Mouse (Mus musculus): Measurements from ENCODE around the gene Shd. TPM values are rescaled to one million over a fixed set of nuclear protein-coding genes. Genes with fewer than 3 reads are reported as not detected.

Shd gene
- polyA plus RNA-seq, 1 experiment from 2014 or later: 11.9 TPM

DNA sequence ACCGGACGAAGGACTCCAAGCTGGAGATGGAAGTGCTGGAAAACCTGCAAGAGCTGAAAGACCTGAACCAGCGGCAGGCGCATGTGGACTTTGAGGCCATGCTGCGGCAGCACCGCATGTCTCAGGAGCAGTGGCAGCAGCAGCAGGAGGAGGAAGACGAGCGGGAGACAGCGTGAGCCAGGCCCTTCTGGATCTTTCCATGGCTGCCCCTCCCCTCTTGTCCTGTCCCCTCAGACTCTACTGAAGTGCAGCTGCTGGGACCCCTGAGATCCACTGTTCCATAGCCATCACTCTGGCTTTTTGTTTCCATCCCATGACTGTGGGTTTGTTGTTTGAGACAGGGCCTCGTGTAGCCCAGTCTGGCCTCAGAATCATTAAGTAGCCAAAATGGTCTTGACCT, 5.8 kb upstream of the Shd start:
- Histone ChIP-seq H3K4me1 (ENCODE audit: control insufficient read depth, insufficient read depth, low read length) (peaks cover 21% of the 10 kb centered on the region), H3K4me3 (ENCODE audit: low read depth, low read length) (no peak overlapping the region), H3K9ac (ENCODE audit: low read depth, low read length) (no peak overlapping the region), H3K4me2 (no peak overlapping the region), H3K36me3 (ENCODE audit: control insufficient read depth, insufficient read depth, low read length) (peaks cover 2% of the 10 kb centered on the region; the same call in 1 of the 2 replicates), H3K27ac (ENCODE audit: low read depth, low read length) (no peak overlapping the region), H3K9me3 (replicated peaks; ENCODE audit: control insufficient read depth, low read length) (no peaks in the 10 kb centered on the region), H3K27me3 (ENCODE audit: control insufficient read depth, insufficient read depth, low read length) (no peaks in the 10 kb centered on the region)
- WGBS (ENCODE audit: insufficient replicate concordance): 91% methylated on average over 10 of the region's 10 CpGs
- ATAC-seq (replicated peaks; ENCODE audit: insufficient number of reproducible peaks, low FRiP score, low TSS enrichment): no peak

DNA sequence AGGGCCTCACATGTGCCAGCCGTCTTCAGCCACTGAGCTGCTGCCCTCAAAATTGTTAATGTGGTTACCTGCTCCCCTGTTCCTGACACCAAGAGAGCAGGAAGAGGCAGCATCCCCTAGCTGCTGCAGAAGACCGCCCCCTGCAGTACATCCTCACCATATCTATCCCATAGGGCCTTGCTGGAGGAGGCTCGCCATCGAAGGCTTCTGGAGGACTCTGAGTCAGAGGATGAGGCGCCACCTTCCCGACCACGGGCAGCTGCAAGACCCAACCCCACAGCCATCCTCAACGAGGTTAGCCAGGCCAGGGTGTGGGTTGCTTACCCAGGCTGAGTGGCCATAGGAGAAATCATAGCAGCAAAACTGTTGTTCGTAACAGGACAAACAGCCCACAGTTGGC, 5.3 kb upstream of the Shd start:
- Histone ChIP-seq H3K9ac (ENCODE audit: low read depth, low read length) (no peak overlapping the region), H3K9me3 (replicated peaks; ENCODE audit: control insufficient read depth, low read length) (no peaks in the 10 kb centered on the region), H3K27me3 (ENCODE audit: control insufficient read depth, insufficient read depth, low read length) (peaks cover 2% of the 10 kb centered on the region; the same call in 1 of the 2 replicates), H3K4me2 (no peak overlapping the region), H3K36me3 (ENCODE audit: control insufficient read depth, insufficient read depth, low read length) (peaks cover 2% of the 10 kb centered on the region; the same call in 1 of the 2 replicates), H3K27ac (ENCODE audit: low read depth, low read length) (no peak overlapping the region), H3K4me3 (ENCODE audit: low read depth, low read length) (no peak overlapping the region), H3K4me1 (ENCODE audit: control insufficient read depth, insufficient read depth, low read length) (peaks cover 20% of the 10 kb centered on the region)
- ATAC-seq (replicated peaks; ENCODE audit: insufficient number of reproducible peaks, low FRiP score, low TSS enrichment): no peak
- 80% methylated on average over 9 of the region's 9 CpGs for WGBS (ENCODE audit: insufficient replicate concordance)

DNA sequence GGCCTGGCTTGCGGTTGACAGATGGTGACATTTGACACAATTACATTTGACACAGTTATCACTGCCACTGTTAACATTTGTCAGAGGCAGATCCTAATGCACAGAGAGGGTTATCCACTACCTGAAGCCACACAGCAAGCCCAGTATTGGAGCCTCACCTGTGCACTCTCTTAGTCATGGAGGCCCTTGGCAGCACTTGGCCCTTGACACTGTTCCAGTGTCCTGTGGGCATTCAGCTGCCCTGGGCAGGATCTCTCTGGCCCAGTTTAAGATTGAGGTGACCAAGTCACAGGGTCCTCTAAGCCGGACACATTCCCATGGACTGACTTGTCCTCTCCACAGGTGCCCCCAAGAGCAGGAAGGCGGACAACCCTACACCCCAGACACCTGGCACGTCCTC, 3.1 kb upstream of the Shd start:
- Histone ChIP-seq H3K36me3 (ENCODE audit: control insufficient read depth, insufficient read depth, low read length) (no peaks in the 10 kb centered on the region; the same call in 1 of the 2 replicates), H3K27me3 (ENCODE audit: control insufficient read depth, insufficient read depth, low read length) (peaks cover 4% of the 10 kb centered on the region; the same call in 1 of the 2 replicates), H3K27ac (ENCODE audit: low read depth, low read length) (no peak overlapping the region), H3K9ac (ENCODE audit: low read depth, low read length) (no peak overlapping the region), H3K9me3 (replicated peaks; ENCODE audit: control insufficient read depth, low read length) (no peaks in the 10 kb centered on the region), H3K4me3 (ENCODE audit: low read depth, low read length) (no peak overlapping the region), H3K4me2 (no peak overlapping the region), H3K4me1 (ENCODE audit: control insufficient read depth, insufficient read depth, low read length) (peaks cover 27% of the 10 kb centered on the region)
- WGBS (ENCODE audit: insufficient replicate concordance): 85% methylated on average over 4 of the region's 4 CpGs
- ATAC-seq (replicated peaks; ENCODE audit: insufficient number of reproducible peaks, low FRiP score, low TSS enrichment): no peak

DNA sequence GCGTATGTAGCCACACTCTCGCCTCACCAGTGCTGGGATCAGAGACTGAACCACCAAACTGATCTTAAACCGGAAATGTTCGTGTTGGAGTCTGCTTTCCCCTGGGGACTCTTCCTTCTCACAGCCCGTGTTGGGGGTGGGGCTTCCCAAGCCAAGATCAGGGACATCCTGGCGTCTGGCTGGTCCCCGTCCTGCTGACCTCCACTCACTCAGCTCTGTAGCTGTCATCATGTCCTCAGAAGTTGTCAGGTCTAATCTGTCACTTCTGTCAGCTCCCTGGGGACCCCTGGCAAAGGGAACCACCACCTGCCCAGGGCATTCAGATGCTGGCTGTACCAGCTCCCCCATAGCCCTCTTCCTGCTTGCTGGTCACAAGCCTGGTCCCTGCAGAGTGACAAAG, 2.1 kb upstream of the Shd start:
- Histone ChIP-seq H3K4me3 (ENCODE audit: low read depth, low read length) (no peak overlapping the region), H3K9me3 (replicated peaks; ENCODE audit: control insufficient read depth, low read length) (no peaks in the 10 kb centered on the region), H3K27me3 (ENCODE audit: control insufficient read depth, insufficient read depth, low read length) (peaks cover 8% of the 10 kb centered on the region; the same call in 1 of the 2 replicates), H3K4me1 (ENCODE audit: control insufficient read depth, insufficient read depth, low read length) (peaks cover 27% of the 10 kb centered on the region), H3K27ac (ENCODE audit: low read depth, low read length) (peak overlapping the region; percentile 11; the same call in 1 of the 2 replicates), H3K36me3 (ENCODE audit: control insufficient read depth, insufficient read depth, low read length) (no peaks in the 10 kb centered on the region; the same call in 1 of the 2 replicates), H3K9ac (ENCODE audit: low read depth, low read length) (peak overlapping the region; percentile 43; the same call in 1 of the 2 replicates), H3K4me2 (no peak overlapping the region)
- 28% methylated on average over 7 of the region's 7 CpGs for WGBS (ENCODE audit: insufficient replicate concordance)
- ATAC-seq (replicated peaks; ENCODE audit: insufficient number of reproducible peaks, low FRiP score, low TSS enrichment): no peak

DNA sequence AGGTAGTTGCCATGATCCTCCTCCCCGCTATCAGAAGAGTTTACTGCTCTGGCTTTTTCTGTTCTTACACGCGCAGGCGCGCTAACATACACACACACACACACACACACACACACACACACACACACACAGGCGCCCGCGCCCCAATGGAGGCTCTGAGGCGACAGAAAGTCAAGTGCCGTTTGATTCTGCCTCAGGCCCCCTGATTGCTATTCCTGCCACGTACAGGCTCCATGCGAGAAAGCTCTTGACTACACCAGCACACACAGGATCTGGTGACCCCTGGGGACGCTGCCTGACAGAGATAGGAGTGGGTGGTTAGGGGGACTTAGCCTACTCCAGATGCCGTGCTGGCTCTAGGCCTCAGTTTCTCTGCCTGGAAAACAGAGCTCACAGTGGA, 707 bp upstream of the Shd start:
- 38% methylated on average over 14 of the region's 14 CpGs for WGBS (ENCODE audit: insufficient replicate concordance)
- ATAC-seq (replicated peaks; ENCODE audit: insufficient number of reproducible peaks, low FRiP score, low TSS enrichment): no peak
- peaks cover 11% of the 10 kb centered on the region; the same call in 1 of the 2 replicates for H3K27me3 ChIP-seq (ENCODE audit: control insufficient read depth, insufficient read depth, low read length)
- peaks cover 27% of the 10 kb centered on the region for H3K4me1 ChIP-seq (ENCODE audit: control insufficient read depth, insufficient read depth, low read length)
- H3K4me2 ChIP-seq: peak overlapping the region; percentile 1; the same call in 1 of the 2 replicates
- H3K36me3 ChIP-seq (ENCODE audit: control insufficient read depth, insufficient read depth, low read length): no peaks in the 10 kb centered on the region; the same call in 1 of the 2 replicates
- no peak overlapping the region for H3K9ac ChIP-seq (ENCODE audit: low read depth, low read length)
- no peaks in the 10 kb centered on the region for H3K9me3 ChIP-seq (replicated peaks; ENCODE audit: control insufficient read depth, low read length)
- H3K4me3 ChIP-seq (ENCODE audit: low read depth, low read length): peak overlapping the region; percentile 49; the same call in 1 of the 2 replicates
- no peak overlapping the region for H3K27ac ChIP-seq (ENCODE audit: low read depth, low read length)

GRCm38 (mm10) chr17:55971453-55971852, 1.2 kb downstream of the Shd start:
- WGBS (ENCODE audit: insufficient replicate concordance): 31% methylated on average over 22 of the region's 22 CpGs
- H3K27ac ChIP-seq (ENCODE audit: low read depth, low read length): no peak overlapping the region
- H3K4me3 ChIP-seq (ENCODE audit: low read depth, low read length): peak overlapping the region; percentile 49

DNA sequence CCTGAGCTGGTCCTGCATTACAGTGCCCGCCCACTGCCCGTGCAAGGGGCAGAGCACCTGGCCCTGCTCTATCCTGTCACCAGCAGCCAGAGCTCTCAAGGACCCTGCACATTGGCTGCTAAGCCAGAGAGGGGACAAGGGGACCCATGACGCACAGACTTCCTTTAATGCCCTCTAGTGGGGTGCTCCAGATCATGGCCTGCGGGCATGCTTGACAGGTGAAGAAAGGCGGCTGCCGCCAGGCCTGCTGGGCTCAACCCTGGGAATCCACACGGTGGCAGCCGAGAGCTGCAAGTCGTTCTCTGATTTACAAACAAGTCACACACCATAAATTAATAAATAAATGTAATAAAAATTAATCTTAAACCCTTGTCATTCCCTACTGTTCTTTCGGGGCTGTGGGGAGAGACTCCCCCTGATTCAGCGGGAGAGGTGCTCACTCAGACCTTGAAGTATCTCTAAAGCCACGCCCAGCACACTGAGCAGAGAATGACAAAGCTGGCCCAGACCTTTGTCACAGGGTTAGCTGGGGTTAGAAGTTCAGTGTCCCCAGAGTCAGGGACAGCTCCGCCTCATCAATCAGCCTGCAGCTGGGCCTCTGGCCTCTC, 6.1 kb downstream of the Shd start:
- no peak overlapping the region for H3K9ac ChIP-seq (ENCODE audit: low read depth, low read length)
- 21% methylated on average over 13 of the region's 13 CpGs for WGBS (ENCODE audit: insufficient replicate concordance)
- peaks cover 7% of the 10 kb centered on the region; the same call in 1 of the 2 replicates for H3K27me3 ChIP-seq (ENCODE audit: control insufficient read depth, insufficient read depth, low read length)
- no peaks in the 10 kb centered on the region; the same call in 1 of the 2 replicates for H3K4me1 ChIP-seq (ENCODE audit: control insufficient read depth, insufficient read depth, low read length)
- H3K9me3 ChIP-seq (replicated peaks; ENCODE audit: control insufficient read depth, low read length): no peaks in the 10 kb centered on the region
- H3K36me3 ChIP-seq (ENCODE audit: control insufficient read depth, insufficient read depth, low read length): no peaks in the 10 kb centered on the region
- H3K4me2 ChIP-seq: no peak overlapping the region; the same call in 1 of the 2 replicates
- H3K4me3 ChIP-seq (ENCODE audit: low read depth, low read length): no peak overlapping the region
- no peak for ATAC-seq (replicated peaks; ENCODE audit: insufficient number of reproducible peaks, low FRiP score, low TSS enrichment)
- no peak overlapping the region for H3K27ac ChIP-seq (ENCODE audit: low read depth, low read length)

More at GRCm38 (mm10) chr17:55971453-55971852, 1.2 kb downstream of the Shd start:
- Histone ChIP-seq H3K4me2 (peak overlapping the region; percentile 82), H3K27me3 (ENCODE audit: control insufficient read depth, insufficient read depth, low read length) (peaks cover 11% of the 10 kb centered on the region; the same call in 1 of the 2 replicates), H3K4me1 (ENCODE audit: control insufficient read depth, insufficient read depth, low read length) (peaks cover 27% of the 10 kb centered on the region), H3K9me3 (replicated peaks; ENCODE audit: control insufficient read depth, low read length) (no peaks in the 10 kb centered on the region), H3K36me3 (ENCODE audit: control insufficient read depth, insufficient read depth, low read length) (no peaks in the 10 kb centered on the region; the same call in 1 of the 2 replicates), H3K9ac (ENCODE audit: low read depth, low read length) (no peak overlapping the region)
- no peak for ATAC-seq (replicated peaks; ENCODE audit: insufficient number of reproducible peaks, low FRiP score, low TSS enrichment)

- 55% methylated on average over 3 of the region's 3 CpGs for WGBS (ENCODE audit: insufficient replicate concordance)
- no peak overlapping the region for H3K27ac ChIP-seq (ENCODE audit: low read depth, low read length)
Measured at GRCm38 (mm10) chr17:55977301-55977700, 7.0 kb downstream of the Shd start.

More at GRCm38 (mm10) chr17:55977301-55977700, 7.0 kb downstream of the Shd start:
- Histone ChIP-seq H3K9me3 (replicated peaks; ENCODE audit: control insufficient read depth, low read length) (no peaks in the 10 kb centered on the region), H3K27me3 (ENCODE audit: control insufficient read depth, insufficient read depth, low read length) (peaks cover 7% of the 10 kb centered on the region; the same call in 1 of the 2 replicates), H3K4me1 (ENCODE audit: control insufficient read depth, insufficient read depth, low read length) (no peaks in the 10 kb centered on the region; the same call in 1 of the 2 replicates), H3K9ac (ENCODE audit: low read depth, low read length) (no peak overlapping the region), H3K4me2 (no peak overlapping the region), H3K4me3 (ENCODE audit: low read depth, low read length) (no peak overlapping the region), H3K36me3 (ENCODE audit: control insufficient read depth, insufficient read depth, low read length) (no peaks in the 10 kb centered on the region)
- ATAC-seq (replicated peaks; ENCODE audit: insufficient number of reproducible peaks, low FRiP score, low TSS enrichment): no peak

Measured in heart, embryonic 11.5 days (tissue).